Mouse (Mus musculus) CH12.LX (cell line): ENCODE data around the gene Hoxa7.

Experiments
- CTCF ChIP-seq, 2 experiments: IDR thresholded peaks in 1 of 2; conservative IDR thresholded peaks in 1 of 2; 2 replicates each; pipeline ENCODE4 v1.5.1; 2011 to 2012; ENCODE audit warnings: low read depth in 2 of 2, low read length in 2 of 2, improper control_type of control experiment in 1 of 2, inconsistent platforms in 1 of 2, mild to moderate bottlenecking in 1 of 2, moderate library complexity in 1 of 2
- EP300 ChIP-seq: IDR thresholded peaks from 2 replicates; pipeline ENCODE4 v1.6.1; 2011; ENCODE audit warnings: low read length, improper control_type of control experiment
- ETS1 ChIP-seq: conservative IDR thresholded peaks from 2 replicates; pipeline ENCODE4 v1.6.1; 2012; ENCODE audit warnings: low read depth, mild to moderate bottlenecking, inconsistent platforms, low read length, improper control_type of control experiment, moderate library complexity
- GABPA ChIP-seq: IDR thresholded peaks from 2 replicates; pipeline ENCODE4 v1.6.1; 2012; ENCODE audit warnings: low read depth, low read length, improper control_type of control experiment, inconsistent platforms; ENCODE audit not compliant: insufficient replicate concordance
- NELFE ChIP-seq: IDR thresholded peaks from 2 replicates; pipeline ENCODE4 v1.6.1; 2011; ENCODE audit warnings: low read depth, low read length, improper control_type of control experiment
- NRF1 ChIP-seq: IDR thresholded peaks from 2 replicates; pipeline ENCODE4 v1.6.1; 2014; ENCODE audit warnings: low read depth, mild to moderate bottlenecking, inconsistent platforms, low read length, improper control_type of control experiment, moderate library complexity
- POLR2A ChIP-seq: IDR thresholded peaks from 2 replicates; pipeline ENCODE4 v1.6.1; 2011; ENCODE audit warnings: low read depth, mild to moderate bottlenecking, improper control_type of control experiment, low read length
- SMC3 ChIP-seq: IDR thresholded peaks from 2 replicates; pipeline ENCODE4 v1.6.1; 2011; ENCODE audit warnings: low read depth, low read length, improper control_type of control experiment
- USF2 ChIP-seq: conservative IDR thresholded peaks from 2 replicates; pipeline ENCODE4 v1.6.1; 2011; ENCODE audit warnings: low read depth, low read length, improper control_type of control experiment
- ZMIZ1 ChIP-seq: IDR thresholded peaks from 2 replicates; pipeline ENCODE4 v1.6.1; 2012; ENCODE audit warnings: low read depth, mild to moderate bottlenecking, inconsistent platforms, low read length, improper control_type of control experiment
- ZNF384 ChIP-seq: IDR thresholded peaks from 2 replicates; pipeline ENCODE4 v1.6.1; 2012; ENCODE audit warnings: low read depth, low read length, improper control_type of control experiment, inconsistent platforms

- no peak for TF ChIP-seq POLR2A
- no peak for TF ChIP-seq CTCF (conservative IDR thresholded peaks at IDR 0.05 in 1 of 2, IDR thresholded peaks at IDR 0.05 in 1 of 2; ENCODE audit: low read depth in 2 of 2, low read length in 2 of 2)
- TF ChIP-seq SMC3, result no peak
- TF ChIP-seq ETS1, result no peak
- no peak for TF ChIP-seq ZMIZ1
- no peak for TF ChIP-seq ZNF384
- no peak for TF ChIP-seq NRF1
- no peak for TF ChIP-seq NELFE
- no peak for TF ChIP-seq EP300
- TF ChIP-seq USF2, result no peak
- TF ChIP-seq GABPA, result no peak
Observed at GRCm38 (mm10) chr6:52223939-52224760, 2.5 kb upstream of the Hoxa7 start.
